Mouse (Mus musculus) kidney, postnatal 25 days (tissue): Measurements from ENCODE around the gene Fam81a.

Source experiments
- DNase-seq, 2 experiments: peaks; one replicate each; pipeline ENCODE4 v3.0.0; 2021; ENCODE audit warnings: mixed read lengths in 2 of 2

Fam81a gene

GRCm38 (mm10) chr9:70049416-70049783 is 93.0 kb downstream of the Fam81a start:
- DNase-seq = no peak

- peak; percentile 23 to 45 for DNase-seq
Measured at GRCm38 (mm10) chr9:70048751-70049415, 93.5 kb downstream of the Fam81a start.

- no peak for DNase-seq
Measured at GRCm38 (mm10) chr9:70048280-70048679, 94.1 kb downstream of the Fam81a start.

GRCm38 (mm10) chr9:70047839-70048238 is 94.5 kb downstream of the Fam81a start:
- no peak for DNase-seq

GRCm38 (mm10) chr9:70046255-70046654 is 96.1 kb downstream of the Fam81a start:
- DNase-seq = no peak

- DNase-seq = no peak
Measured at GRCm38 (mm10) chr9:70044865-70045264, 97.5 kb downstream of the Fam81a start.

- DNase-seq = no peak
Measured at GRCm38 (mm10) chr9:70042935-70043334, 99.4 kb downstream of the Fam81a start.

- no peak for DNase-seq
Measured at GRCm38 (mm10) chr9:70042137-70042536, 100.2 kb downstream of the Fam81a start.

- no peak for DNase-seq
Measured at GRCm38 (mm10) chr9:70040570-70040969, 101.8 kb downstream of the Fam81a start.

- DNase-seq = no peak
Measured at GRCm38 (mm10) chr9:70039597-70040385, 102.6 kb downstream of the Fam81a start.
